Comparison of ENCODE assay signal across 15 mouse cellular contexts in genomic region chr10:11517122-11517521, GRCm38 (mm10).
DNase-seq lines count a peak whose midpoint lies in the region; ATAC-seq and TF ChIP-seq lines count a peak whose summit lies in the region.
"Had no signal": no experiment of that assay in that cellular context is flagged by ENCODE, and none has a peak within 500 bp of the region (broad histone marks: within the 10 kb centered on the region; RNA-seq: fewer than 3 reads in every experiment).

No protein-coding gene starts in this region.

- TF ChIP-seq POLR2A in MEL (IDR thresholded peaks at IDR 0.05; ENCODE audit: control insufficient read depth in 1 of 2, insufficient read depth in 1 of 2, low read depth in 1 of 2, low read length in 2 of 2, poor library complexity in 1 of 2): no peak

- TF ChIP-seq RAD21 in MEL (IDR thresholded peaks at IDR 0.05; ENCODE audit: low read depth, low read length): peak; percentile 29

- H3K4me3 ChIP-seq in hindbrain, embryonic 11.5 days (ENCODE audit: low read depth, low read length): no peak overlapping the region
- H3K4me3 ChIP-seq in hindbrain, embryonic 14.5 days (replicated peaks; ENCODE audit: low read length): no peak overlapping the region
- no peak overlapping the region for H3K4me3 ChIP-seq in lung, postnatal 0 days (ENCODE audit: low read depth, low read length)
- H3K4me3 ChIP-seq in MEL (ENCODE audit: control insufficient read depth in 1 of 2, insufficient read depth in 1 of 2, low read depth in 2 of 2, low read length in 2 of 2): no peak overlapping the region
- no peak overlapping the region for H3K4me3 ChIP-seq in embryonic facial prominence, embryonic 10.5 days
- H3K4me3 ChIP-seq: embryonic facial prominence, embryonic 12.5 days; limb, embryonic 15.5 days; megakaryocyte, embryonic 14.5 days; neural tube, embryonic 12.5 days had no signal

- H3K27ac ChIP-seq in hindbrain, embryonic 11.5 days (ENCODE audit: low read depth, low read length): no peak overlapping the region
- H3K27ac ChIP-seq in hindbrain, embryonic 14.5 days: no peak overlapping the region
- H3K27ac ChIP-seq in lung, postnatal 0 days (ENCODE audit: low read length): no peak overlapping the region
- no peak overlapping the region for H3K27ac ChIP-seq in MEL (ENCODE audit: control insufficient read depth, low read depth, low read length)
- no peak overlapping the region for H3K27ac ChIP-seq in embryonic facial prominence, embryonic 10.5 days (replicated peaks)
- H3K27ac ChIP-seq: embryonic facial prominence, embryonic 12.5 days; limb, embryonic 15.5 days; neural tube, embryonic 12.5 days had no signal

- ATAC-seq in hindbrain, embryonic 11.5 days (ENCODE audit: low FRiP score): no peak
- ATAC-seq in hindbrain, embryonic 14.5 days (ENCODE audit: low FRiP score): no peak
- no peak for ATAC-seq in lung, postnatal 0 days
- ATAC-seq: inflammation-experienced regulatory T-cells, adult 6 months had no signal

- no peak for TF ChIP-seq EP300 in lung, postnatal 0 days (IDR thresholded peaks at IDR 0.05)
- TF ChIP-seq EP300 in MEL (IDR thresholded peaks at IDR 0.05; ENCODE audit: low read depth in 1 of 2, low read length in 2 of 2): no peak

- no peak overlapping the region for H3K9ac ChIP-seq in hindbrain, embryonic 11.5 days (ENCODE audit: low read depth, low read length)
- H3K9ac ChIP-seq in hindbrain, embryonic 14.5 days: no peak overlapping the region
- no peak overlapping the region for H3K9ac ChIP-seq in lung, postnatal 0 days (replicated peaks; ENCODE audit: low read depth)
- no peak overlapping the region for H3K9ac ChIP-seq in MEL (ENCODE audit: control insufficient read depth, low read depth, low read length, poor library complexity, severe bottlenecking)
- H3K9ac ChIP-seq: embryonic facial prominence, embryonic 12.5 days; limb, embryonic 15.5 days; neural tube, embryonic 12.5 days had no signal

- WGBS in hindbrain, embryonic 11.5 days: 59% methylated on average over 2 of the region's 2 CpGs
- WGBS in hindbrain, embryonic 14.5 days: 59% methylated on average over 2 of the region's 2 CpGs
- WGBS in lung, postnatal 0 days: 53% methylated on average over 2 of the region's 2 CpGs
- WGBS in embryonic facial prominence, embryonic 10.5 days: 62% methylated on average over 2 of the region's 2 CpGs

- TF ChIP-seq CTCF in lung, postnatal 0 days (IDR thresholded peaks at IDR 0.05): peak; percentile 24
- peak; percentile 45 to 60 (median 48) for TF ChIP-seq CTCF in MEL (IDR thresholded peaks at IDR 0.05 in 2 of 3, conservative IDR thresholded peaks at IDR 0.05 in 1 of 3; ENCODE audit: control insufficient read depth in 1 of 3, insufficient read depth in 1 of 3, low read depth in 2 of 3, low read length in 3 of 3, poor library complexity in 1 of 3, severe bottlenecking in 1 of 3)

- peak; percentile 24 for DNase-seq in hindbrain, embryonic 11.5 days (ENCODE audit: low spot score)
- no peak for DNase-seq in hindbrain, embryonic 14.5 days (ENCODE audit: low spot score)
- DNase-seq in lung, postnatal 0 days (ENCODE audit: low spot score): no peak
- no peak for DNase-seq in lung, postnatal 10 days
- peak; percentile 39 for DNase-seq in MEL (ENCODE audit: low read depth, low spot score)
- DNase-seq in embryonic facial prominence, embryonic 10.5 days (ENCODE audit: low spot score): peak; percentile 14
- no peak for DNase-seq in layer of hippocampus, adult 9-10 months (ENCODE audit: low spot score)
- DNase-seq in lung, postnatal 14 days: no peak
- DNase-seq: layer of hippocampus, adult 9-11 months; thymus, adult 2 months had no signal

- no peaks in the 10 kb centered on the region for H3K36me3 ChIP-seq in hindbrain, embryonic 11.5 days (ENCODE audit: control insufficient read depth, insufficient read depth, low read length)
- H3K36me3 ChIP-seq in hindbrain, embryonic 14.5 days (replicated peaks; ENCODE audit: control insufficient read depth, insufficient read depth): no peaks in the 10 kb centered on the region
- no peaks in the 10 kb centered on the region for H3K36me3 ChIP-seq in lung, postnatal 0 days (ENCODE audit: insufficient read depth, low read length)
- no peaks in the 10 kb centered on the region for H3K36me3 ChIP-seq in MEL (ENCODE audit: control insufficient read depth in 1 of 2, insufficient read depth in 2 of 2, low read length in 2 of 2)
- no peaks in the 10 kb centered on the region for H3K36me3 ChIP-seq in embryonic facial prominence, embryonic 10.5 days (replicated peaks)
- H3K36me3 ChIP-seq: embryonic facial prominence, embryonic 12.5 days; limb, embryonic 15.5 days; neural tube, embryonic 12.5 days had no signal

- no peaks in the 10 kb centered on the region for H3K79me2 ChIP-seq in MEL (ENCODE audit: control insufficient read depth, insufficient read depth, low read length, poor library complexity)

- H3K27me3 ChIP-seq in hindbrain, embryonic 11.5 days (ENCODE audit: control insufficient read depth, insufficient read depth, low read length): no peaks in the 10 kb centered on the region
- H3K27me3 ChIP-seq in hindbrain, embryonic 14.5 days (ENCODE audit: control insufficient read depth, insufficient read depth, low read length): no peaks in the 10 kb centered on the region
- no peaks in the 10 kb centered on the region for H3K27me3 ChIP-seq in lung, postnatal 0 days (replicated peaks; ENCODE audit: insufficient read depth, low read length)
- no peaks in the 10 kb centered on the region for H3K27me3 ChIP-seq in MEL (ENCODE audit: control insufficient read depth in 1 of 2, insufficient read depth in 2 of 2, low read length in 2 of 2)
- H3K27me3 ChIP-seq in embryonic facial prominence, embryonic 10.5 days (replicated peaks; ENCODE audit: low read depth, poor library complexity, severe bottlenecking): no peaks in the 10 kb centered on the region
- H3K27me3 ChIP-seq: embryonic facial prominence, embryonic 12.5 days; limb, embryonic 15.5 days; megakaryocyte, embryonic 14.5 days; neural tube, embryonic 12.5 days had no signal

- H3K4me1 ChIP-seq in hindbrain, embryonic 11.5 days (replicated peaks; ENCODE audit: control insufficient read depth, insufficient read depth, low read length): no peaks in the 10 kb centered on the region
- no peaks in the 10 kb centered on the region for H3K4me1 ChIP-seq in hindbrain, embryonic 14.5 days (replicated peaks; ENCODE audit: control insufficient read depth, insufficient read depth, low read length)
- no peaks in the 10 kb centered on the region for H3K4me1 ChIP-seq in lung, postnatal 0 days (ENCODE audit: insufficient read depth, low read depth, low read length)
- H3K4me1 ChIP-seq in MEL (ENCODE audit: control insufficient read depth in 1 of 2, insufficient read depth in 2 of 2, low read length in 2 of 2): no peaks in the 10 kb centered on the region
- H3K4me1 ChIP-seq in embryonic facial prominence, embryonic 10.5 days: no peaks in the 10 kb centered on the region
- H3K4me1 ChIP-seq: embryonic facial prominence, embryonic 12.5 days; limb, embryonic 15.5 days; megakaryocyte, embryonic 14.5 days; neural tube, embryonic 12.5 days had no signal

- H3K9me3 ChIP-seq in hindbrain, embryonic 11.5 days (ENCODE audit: control insufficient read depth, low read length): no peaks in the 10 kb centered on the region
- H3K9me3 ChIP-seq in hindbrain, embryonic 14.5 days (ENCODE audit: control insufficient read depth, low read length): 0 out of 2 replicates have a peak, but pooled peaks cover 3% of the 10 kb centered on the region
- no peaks in the 10 kb centered on the region for H3K9me3 ChIP-seq in lung, postnatal 0 days (ENCODE audit: low read length)
- no peaks in the 10 kb centered on the region for H3K9me3 ChIP-seq in MEL (replicated peaks; ENCODE audit: insufficient read depth, low read length)
- no peaks in the 10 kb centered on the region for H3K9me3 ChIP-seq in embryonic facial prominence, embryonic 10.5 days
- H3K9me3 ChIP-seq: embryonic facial prominence, embryonic 12.5 days; limb, embryonic 15.5 days; megakaryocyte, embryonic 14.5 days; neural tube, embryonic 12.5 days had no signal

- no peak overlapping the region for H3K4me2 ChIP-seq in hindbrain, embryonic 11.5 days (replicated peaks; ENCODE audit: low read depth, low read length)
- H3K4me2 ChIP-seq in hindbrain, embryonic 14.5 days (replicated peaks): no peak overlapping the region
- no peak overlapping the region for H3K4me2 ChIP-seq in lung, postnatal 0 days (replicated peaks; ENCODE audit: low read depth, low read length)
- H3K4me2 ChIP-seq: embryonic facial prominence, embryonic 12.5 days; limb, embryonic 15.5 days; neural tube, embryonic 12.5 days had no signal

TF ChIP-seq in MEL, 35 proteins besides CTCF, POLR2A, EP300 and RAD21:
- peak; percentile 49; the same call in 1 of the 2 replicates for TF ChIP-seq SMC3 (IDR thresholded peaks at IDR 0.05; ENCODE audit: low read depth, low read length)
- TF ChIP-seq RCOR1 (IDR thresholded peaks at IDR 0.05; ENCODE audit: low read depth, low read length): no peak

Comparison
In these comparisons a context has a peak if more than half of its experiments do, and no peak if none do; other contexts are left out.
1. DNase-seq: peak in hindbrain, embryonic 11.5 days (single experiment), MEL (single experiment) and embryonic facial prominence, embryonic 10.5 days (single experiment); none in hindbrain, embryonic 14.5 days (single experiment), lung, postnatal 0 days (single experiment), lung, postnatal 10 days (single experiment), layer of hippocampus, adult 9-10 months (single experiment) and lung, postnatal 14 days (single experiment).